15 mouse cellular contexts compared by ENCODE assay signal in the genomic region with DNA sequence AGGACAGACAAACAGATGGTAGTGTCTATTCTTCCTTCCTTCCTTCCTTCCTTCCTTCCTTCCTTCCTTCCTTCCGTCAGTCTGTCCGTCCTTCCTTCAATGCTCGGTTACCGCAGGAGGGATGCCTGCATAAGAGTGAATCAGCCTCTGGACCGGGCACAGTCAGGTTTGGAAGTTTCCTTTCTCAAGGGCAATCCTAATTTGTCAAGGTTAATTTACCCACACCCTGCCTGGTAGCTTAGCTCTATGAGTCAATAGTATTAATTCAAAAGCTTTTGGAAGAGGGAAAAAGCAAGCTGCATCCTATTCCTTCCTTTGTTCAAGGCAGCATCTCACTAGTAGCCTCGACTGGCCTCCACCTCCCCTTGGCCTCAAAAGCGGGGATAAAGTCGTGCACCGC.
"Had no signal": no experiment of that assay in that cellular context is flagged by ENCODE, and none has a peak within 500 bp of the region (broad histone marks: within the 10 kb centered on the region; RNA-seq: fewer than 3 reads in every experiment).

No protein-coding gene starts in this region.

- H3K9ac ChIP-seq: liver, embryonic 15.5 days; lung, embryonic 14.5 days; midbrain, embryonic 12.5 days; neural tube, embryonic 13.5 days; stomach, embryonic 15.5 days had no signal

- H3K36me3 ChIP-seq: liver, embryonic 15.5 days; midbrain, embryonic 12.5 days; neural tube, embryonic 13.5 days; stomach, embryonic 15.5 days had no signal

- H3K27me3 ChIP-seq: liver, embryonic 15.5 days; megakaryocyte, embryonic 14.5 days; midbrain, embryonic 12.5 days; neural tube, embryonic 13.5 days; stomach, embryonic 15.5 days had no signal

- H3K27ac ChIP-seq: liver, embryonic 15.5 days; midbrain, embryonic 12.5 days; neural tube, embryonic 13.5 days; stomach, embryonic 15.5 days; stomach, postnatal 0 days had no signal

- H3K4me3 ChIP-seq: liver, embryonic 15.5 days; midbrain, embryonic 12.5 days; neural tube, embryonic 13.5 days; stomach, embryonic 15.5 days had no signal

- H3K4me2 ChIP-seq: liver, embryonic 15.5 days; lung, embryonic 14.5 days; midbrain, embryonic 12.5 days; neural tube, embryonic 13.5 days; stomach, embryonic 15.5 days had no signal

- H3K9me3 ChIP-seq: liver, embryonic 15.5 days; megakaryocyte, embryonic 14.5 days; midbrain, embryonic 12.5 days; neural tube, embryonic 13.5 days; stomach, embryonic 15.5 days had no signal

- DNase-seq: lung, adult 18-20 months; lung, embryonic 14.5 days; lung, postnatal 10 days; lung, postnatal 4 days; midbrain, embryonic 14.5 days; right cerebral cortex, postnatal 14 days; thymus, adult 2 months; thymus, postnatal 25 days; thymus, postnatal 4 days had no signal
